Mouse (Mus musculus): ENCODE data around the gene Tll2. TPM values are rescaled to one million over a fixed set of nuclear protein-coding genes. Genes with fewer than 3 reads are reported as not detected.

The Tll2 gene
- total and polyA plus RNA-seq, 2 experiments from 2014 or later = 0.33 to 1.00 TPM

DNA sequence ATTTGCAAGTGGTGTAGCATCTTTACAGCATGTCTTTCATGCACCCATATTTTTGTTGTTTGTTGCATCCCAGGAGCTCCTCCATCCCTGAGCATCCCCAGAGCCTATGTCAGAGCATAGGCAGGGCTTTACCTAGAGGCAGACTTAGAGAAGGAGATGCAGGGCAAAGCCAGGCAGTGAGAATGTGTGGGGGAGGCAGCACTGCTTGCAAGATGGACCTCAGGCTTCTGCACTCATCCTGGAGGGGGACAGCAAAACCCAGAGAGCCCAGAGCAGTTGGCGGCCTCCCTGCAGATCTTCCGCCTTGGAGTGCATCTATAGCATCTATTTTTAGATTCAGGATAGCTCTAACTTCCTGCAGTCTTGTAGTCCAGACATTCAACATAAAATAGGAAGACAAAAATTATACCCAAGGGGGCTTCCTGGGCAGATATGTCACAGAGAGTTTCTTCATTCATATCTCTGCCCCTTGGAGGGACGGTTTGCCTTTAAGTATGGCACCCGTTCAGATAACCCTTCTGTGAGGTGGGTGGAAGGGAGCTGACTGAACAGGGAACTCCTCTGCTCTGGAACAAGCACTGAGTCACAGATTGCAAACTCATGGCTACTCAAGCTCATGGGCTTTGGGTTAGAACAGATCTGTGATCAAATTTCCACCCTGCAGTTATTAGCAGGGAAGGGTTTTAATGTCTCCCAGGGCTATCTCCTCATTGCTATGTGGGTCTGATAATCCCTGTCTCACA lies 170.7 kb downstream of the Tll2 start:
- DNase-seq (no peak), ATAC-seq (no peak)
- 88% methylated on average over 4 of the region's 4 CpGs for WGBS
- Histone ChIP-seq H3K4me1 (ENCODE audit: insufficient read depth) (no peaks in the 10 kb centered on the region), H3K9me3 (ENCODE audit: low read length) (no peaks in the 10 kb centered on the region), H3K4me2 (ENCODE audit: low read depth) (no peak overlapping the region), H3K36me3 (ENCODE audit: insufficient read depth) (no peaks in the 10 kb centered on the region), H3K27ac (ENCODE audit: low read depth, low read length) (no peak overlapping the region), H3K9ac (no peak overlapping the region), H3K27me3 (ENCODE audit: insufficient read depth, low read length) (no peaks in the 10 kb centered on the region), H3K4me3 (ENCODE audit: low read depth, low read length) (no peak overlapping the region)
- no peak for TF ChIP-seq CTCF (IDR thresholded peaks at IDR 0.05; ENCODE audit: low read depth)

Other genes starting within 250 kb of the Tll2 start
- gene Blnk, start 212.3 kb downstream of the Tll2 start, total RNA-seq (2014; rRNA removed) = 0.08 and 1.1 TPM in 2 replicates
- gene Blnk, start 212.3 kb downstream of the Tll2 start, polyA plus RNA-seq (2015; fragmentation: Nextera tagmentation; extraction: Ambion mirVana) = 1.2 and 1.8 TPM in 2 replicates
- 0.10 and 0.23 TPM in 2 replicates for gene Dntt, start 177.6 kb downstream of the Tll2 start, total RNA-seq (2014; rRNA removed)
- 0.14 and 0.23 TPM in 2 replicates for gene Dntt, start 177.6 kb downstream of the Tll2 start, polyA plus RNA-seq (2015; fragmentation: Nextera tagmentation; extraction: Ambion mirVana)
- not detected in 2 replicates for gene Opalin, start 129.7 kb downstream of the Tll2 start, total RNA-seq (2014; rRNA removed)
- gene Opalin, start 129.7 kb downstream of the Tll2 start, polyA plus RNA-seq (2015; fragmentation: Nextera tagmentation; extraction: Ambion mirVana) = not detected in 2 replicates
- 137 and 159 TPM in 2 replicates for gene Tm9sf3, start 57.2 kb upstream of the Tll2 start, total RNA-seq (2014; rRNA removed)
- gene Tm9sf3, start 57.2 kb upstream of the Tll2 start, polyA plus RNA-seq (2015; fragmentation: Nextera tagmentation; extraction: Ambion mirVana) = 50.7 and 66.3 TPM in 2 replicates
- gene Pik3ap1, start 178.3 kb upstream of the Tll2 start, total RNA-seq (2014; rRNA removed) = 1.4 and 2.2 TPM in 2 replicates
- gene Pik3ap1, start 178.3 kb upstream of the Tll2 start, polyA plus RNA-seq (2015; fragmentation: Nextera tagmentation; extraction: Ambion mirVana) = 2.1 and 2.8 TPM in 2 replicates